Mouse (Mus musculus) thymus, adult 2 months (tissue): Measurements from ENCODE around the gene Vax1.

Experiments used
- CTCF ChIP-seq: fragments of 200-500 bp; IDR thresholded peaks from 2 replicates; pipeline ENCODE4 v1.5.1; 2012; ENCODE audit warnings: mild to moderate bottlenecking, control low read depth, low read length, moderate library complexity, borderline replicate concordance; ENCODE audit not compliant: control insufficient read depth, poor library complexity, insufficient read depth; ENCODE audit errors: extremely low read depth
- POLR2A ChIP-seq: fragments of 200-500 bp; IDR thresholded peaks from 2 replicates; pipeline ENCODE4 v1.6.1; 2012; ENCODE audit warnings: mild to moderate bottlenecking, low read length, control low read depth, moderate library complexity; ENCODE audit not compliant: control insufficient read depth, poor library complexity, insufficient read depth; ENCODE audit errors: extremely low read depth

GRCm38 (mm10) chr19:59193456-59193855, 23.6 kb upstream of the Vax1 start:
- no peak for TF ChIP-seq CTCF
- no peak for TF ChIP-seq POLR2A
